ENCODE assay signal across 8 mouse cellular contexts in the genomic region with DNA sequence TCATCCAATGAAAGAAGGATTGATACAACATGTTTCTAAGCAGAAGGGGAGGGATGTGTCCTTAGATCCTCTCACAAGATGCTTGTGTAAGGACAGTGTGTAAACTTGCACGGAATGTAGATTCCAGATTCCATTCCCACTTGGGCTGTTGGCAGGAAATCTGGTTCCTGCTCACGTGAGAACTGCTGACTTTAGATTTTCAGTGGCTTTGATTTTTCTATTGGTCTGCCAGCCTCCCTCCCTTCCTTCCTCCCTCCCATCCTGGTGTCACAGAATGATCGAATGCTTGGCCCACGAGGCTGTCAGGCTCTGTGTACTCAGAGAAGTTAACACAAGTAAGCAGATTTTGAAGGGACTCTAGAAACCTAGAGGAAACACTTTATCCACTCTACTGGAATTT. TPM values are rescaled to one million over a fixed set of nuclear protein-coding genes. Genes with fewer than 3 reads are reported as not detected.
DNase-seq lines count a peak whose midpoint lies in the region; ATAC-seq lines count a peak whose summit lies in the region.

No protein-coding gene starts in this region.

- H3K36me3 ChIP-seq in heart, embryonic 16.5 days (ENCODE audit: control insufficient read depth, insufficient read depth) = no peaks in the 10 kb centered on the region
- no peaks in the 10 kb centered on the region for H3K36me3 ChIP-seq in liver, embryonic 12.5 days

- H3K27me3 ChIP-seq in heart, embryonic 16.5 days (ENCODE audit: control insufficient read depth, insufficient read depth, low read length) = no peaks in the 10 kb centered on the region
- H3K27me3 ChIP-seq in liver, embryonic 12.5 days (replicated peaks) = no peaks in the 10 kb centered on the region

- intact Hi-C loops in left cerebral cortex, postnatal 4 days (cut with DNase I) = no loop called here

- no peak overlapping the region for H3K9ac ChIP-seq in heart, embryonic 16.5 days (ENCODE audit: low read length)
- no peak overlapping the region for H3K9ac ChIP-seq in liver, embryonic 12.5 days

- no peaks in the 10 kb centered on the region for H3K9me3 ChIP-seq in heart, embryonic 16.5 days (replicated peaks; ENCODE audit: control insufficient read depth, low read length)
- H3K9me3 ChIP-seq in liver, embryonic 12.5 days (replicated peaks) = no peaks in the 10 kb centered on the region

- 8% methylated on average over 4 of the region's 4 CpGs for WGBS in heart, embryonic 16.5 days
- 17% methylated on average over 4 of the region's 4 CpGs for WGBS in liver, embryonic 12.5 days (ENCODE audit: insufficient replicate concordance)

- no peak overlapping the region; the same call in 1 of the 2 replicates for H3K4me2 ChIP-seq in heart, embryonic 16.5 days (ENCODE audit: low read depth, low read length)
- no peak overlapping the region for H3K4me2 ChIP-seq in liver, embryonic 12.5 days

- peaks cover 16% of the 10 kb centered on the region for H3K4me1 ChIP-seq in heart, embryonic 16.5 days (ENCODE audit: control insufficient read depth, insufficient read depth, low read length)
- H3K4me1 ChIP-seq in liver, embryonic 12.5 days = peaks cover 7% of the 10 kb centered on the region; the same call in 1 of the 2 replicates

- peak overlapping the region; percentile 86 for H3K27ac ChIP-seq in heart, embryonic 16.5 days (ENCODE audit: low read length)
- H3K27ac ChIP-seq in liver, embryonic 12.5 days = peak overlapping the region; percentile 40; the same call in 1 of the 2 replicates

- 0 out of 2 replicates have a peak, but pooled peaks have one; percentile 39 for ATAC-seq in heart, embryonic 16.5 days (replicated peaks; ENCODE audit: extremely low read depth, insufficient read depth, low FRiP score)
- ATAC-seq in liver, embryonic 12.5 days = no peak

- DNase-seq in urinary bladder, postnatal 14 days (ENCODE audit: low spot score) = peak; percentile 25
- DNase-seq in urinary bladder, postnatal 25 days (ENCODE audit: low spot score) = no peak
- peak; percentile 52 for DNase-seq in testis, postnatal 14 days (ENCODE audit: low spot score)
- DNase-seq in urinary bladder, adult 2 months (ENCODE audit: low spot score) = no peak
- DNase-seq in left cerebral cortex, postnatal 4 days = no peak
- DNase-seq in retina, embryonic 14.5 days (ENCODE audit: low spot score) = no peak

- no peak overlapping the region for H3K4me3 ChIP-seq in heart, embryonic 16.5 days (ENCODE audit: low read length)
- H3K4me3 ChIP-seq in liver, embryonic 12.5 days = no peak overlapping the region

RNA-seq across cellular contexts. Expression of a gene that starts 32.9 kb away (rescaled TPM):
- polyA plus RNA-seq in heart, embryonic 16.5 days (2015; fragmentation: Nextera tagmentation; extraction: Ambion mirVana) = 59.1 and 61.7 TPM in 2 replicates
- 23.6 and 25.8 TPM in 2 replicates for polyA plus RNA-seq in liver, embryonic 12.5 days (2016; fragmentation: Nextera tagmentation; extraction: Ambion mirVana)
- 60.3 and 72.1 TPM in 2 replicates for polyA plus RNA-seq in urinary bladder, adult 2 months (2012; rRNA removed)
- 100 to 1,000 TPM; 109 to 120 TPM for total RNA-seq in left cerebral cortex, postnatal 4 days (2021)

Comparison
In these comparisons a context has a peak if more than half of its experiments do, and no peak if none do; other contexts are left out.
1. DNase-seq: peak in urinary bladder, postnatal 14 days (single experiment) and testis, postnatal 14 days (single experiment); none in urinary bladder, postnatal 25 days (single experiment), urinary bladder, adult 2 months (single experiment), left cerebral cortex, postnatal 4 days (single experiment) and retina, embryonic 14.5 days (single experiment).